Mouse (Mus musculus): ENCODE measurements around the gene Plce1.

Plce1 gene

DNA sequence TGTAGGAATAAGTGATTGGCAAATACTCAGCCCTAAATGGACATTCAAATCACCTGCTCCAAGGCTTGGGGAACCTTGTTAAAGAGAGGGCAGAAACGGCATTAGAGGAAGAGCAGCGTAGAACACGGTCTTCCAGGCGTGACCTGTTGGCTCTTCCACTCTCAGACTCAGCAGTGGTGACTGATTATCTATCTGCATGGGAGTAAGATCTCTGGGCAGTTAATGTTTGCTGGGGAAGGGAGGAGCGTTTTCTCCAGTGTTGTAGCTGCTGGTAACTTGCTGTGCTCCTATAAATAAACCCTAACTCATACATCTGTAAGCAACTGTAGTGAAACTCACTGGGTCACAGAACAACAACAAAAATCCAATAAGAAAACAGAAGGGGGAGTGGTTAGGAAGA lies 108.6 kb downstream of the Plce1 start:
- no peak for DNase-seq (ENCODE audit: low spot score)

DNA sequence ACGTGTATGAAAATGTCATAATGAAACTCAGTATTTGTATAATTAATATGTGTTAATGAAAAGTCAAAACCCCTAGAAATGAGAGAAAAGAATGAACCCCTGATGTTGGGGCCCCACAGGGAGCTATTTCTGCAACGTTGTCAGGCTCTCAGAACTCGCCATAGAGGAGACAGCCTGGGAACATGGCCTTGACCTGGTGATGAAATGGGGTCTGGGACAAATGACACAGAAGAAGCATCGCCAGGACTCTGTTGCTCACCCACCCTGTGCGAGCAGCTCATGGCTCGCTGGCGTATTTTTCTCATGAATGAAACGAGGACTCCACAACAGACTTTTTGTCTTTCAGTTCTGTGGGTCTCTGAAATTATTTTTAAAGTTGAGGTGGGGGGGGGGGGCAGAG lies 109.0 kb downstream of the Plce1 start:
- no peak for DNase-seq (ENCODE audit: low spot score)

DNA sequence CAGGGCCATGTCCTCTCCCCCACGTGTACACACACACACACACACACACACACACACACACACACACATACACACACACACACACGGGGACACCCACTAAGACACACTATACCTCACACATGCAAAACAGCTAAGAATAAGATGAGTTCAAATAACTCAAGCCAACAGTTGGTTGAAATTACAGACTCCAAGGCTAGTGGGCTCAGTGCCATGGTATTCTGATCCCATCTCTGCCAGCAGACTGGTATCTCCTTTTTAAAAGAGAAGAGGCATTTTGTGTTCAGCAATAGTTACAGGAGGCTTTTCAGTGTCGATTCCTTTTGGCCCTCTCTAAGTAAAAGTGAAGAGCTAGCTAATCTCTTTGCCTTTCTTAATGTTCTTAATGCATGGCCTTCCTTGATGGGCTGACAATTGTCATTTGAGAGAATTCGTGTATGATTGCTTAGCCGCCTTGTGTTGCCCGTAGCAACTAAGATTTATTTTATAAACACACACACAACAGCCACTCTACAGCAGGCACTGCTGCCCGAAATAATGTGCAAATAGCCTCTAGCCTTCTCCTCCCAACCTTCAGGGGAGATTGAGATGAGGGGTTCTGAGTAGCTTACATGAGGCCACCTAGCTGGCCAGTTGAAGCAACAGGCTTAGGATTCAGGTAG lies 111.8 kb downstream of the Plce1 start:
- no peak for DNase-seq (ENCODE audit: low spot score)

DNA sequence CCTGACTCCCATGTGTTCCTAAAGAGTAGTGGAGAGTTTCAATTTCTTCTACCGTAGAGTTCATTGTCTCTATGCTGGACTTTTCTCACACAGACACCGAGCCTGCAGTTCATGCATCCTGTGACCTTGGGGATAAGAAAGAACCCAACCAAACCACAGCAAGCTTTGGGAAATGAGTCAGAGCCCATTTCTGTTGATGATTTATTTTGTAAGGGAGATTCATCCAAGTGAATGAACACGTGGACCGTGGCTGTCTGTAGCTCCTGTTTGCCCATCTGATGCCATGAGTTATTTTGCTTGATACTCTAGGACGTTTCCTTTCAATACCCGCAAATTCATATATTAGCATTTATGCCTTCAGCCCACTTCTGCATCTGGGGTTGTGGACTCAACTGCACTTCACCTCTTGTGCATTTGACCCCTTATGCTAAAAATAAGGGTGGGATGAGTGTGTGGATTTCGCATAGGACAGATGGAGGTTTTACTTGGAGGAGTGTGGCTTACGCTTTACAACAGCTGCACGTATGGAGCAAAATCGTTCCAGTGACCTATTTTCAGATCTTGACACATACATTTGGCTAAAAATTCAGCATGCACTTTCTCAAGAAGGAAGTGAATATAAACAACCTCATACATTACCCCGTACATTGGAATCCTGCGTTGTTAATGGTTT lies 112.5 kb downstream of the Plce1 start:
- no peak for DNase-seq (ENCODE audit: low spot score)

DNA sequence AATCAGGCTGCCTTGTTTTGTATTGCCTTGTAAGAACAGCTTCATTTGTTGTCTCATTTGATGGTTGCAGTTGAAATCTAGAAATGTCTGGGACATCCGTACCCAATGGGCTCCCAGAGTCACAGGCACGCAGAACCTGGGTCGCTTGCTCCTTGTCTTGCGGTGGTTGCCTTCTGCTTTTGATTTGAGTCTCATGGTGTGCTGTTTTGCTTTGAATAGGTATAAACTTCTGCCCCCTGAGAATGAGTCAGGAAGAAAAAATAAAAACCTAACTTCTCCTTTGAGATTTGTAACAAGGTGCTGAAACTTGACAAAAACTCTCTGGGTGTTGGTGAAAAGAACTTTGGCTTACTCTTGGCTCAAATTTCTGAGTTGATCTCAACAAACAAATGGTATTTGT lies 115.2 kb downstream of the Plce1 start:
- DNase-seq (ENCODE audit: low spot score): no peak

DNA sequence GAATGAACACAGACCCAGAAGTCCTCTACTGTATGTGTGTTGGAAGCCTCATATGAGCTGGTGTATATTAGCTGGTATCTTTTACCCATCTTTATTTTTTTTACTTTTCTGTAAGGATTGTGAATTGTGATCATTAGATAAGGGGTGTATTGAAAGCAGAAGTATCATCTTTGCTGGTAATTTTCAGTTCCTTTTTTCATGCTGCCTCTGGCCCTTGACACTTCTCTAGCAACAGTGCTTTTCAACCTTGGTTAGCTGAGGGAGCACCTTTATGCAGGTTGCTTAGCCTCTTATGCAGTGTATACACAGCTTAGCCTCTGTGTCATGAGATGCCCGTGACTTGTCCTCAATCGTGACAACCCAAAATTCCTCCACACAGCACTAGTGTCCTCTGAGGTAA lies 116.5 kb downstream of the Plce1 start:
- DNase-seq (ENCODE audit: low spot score): no peak

DNA sequence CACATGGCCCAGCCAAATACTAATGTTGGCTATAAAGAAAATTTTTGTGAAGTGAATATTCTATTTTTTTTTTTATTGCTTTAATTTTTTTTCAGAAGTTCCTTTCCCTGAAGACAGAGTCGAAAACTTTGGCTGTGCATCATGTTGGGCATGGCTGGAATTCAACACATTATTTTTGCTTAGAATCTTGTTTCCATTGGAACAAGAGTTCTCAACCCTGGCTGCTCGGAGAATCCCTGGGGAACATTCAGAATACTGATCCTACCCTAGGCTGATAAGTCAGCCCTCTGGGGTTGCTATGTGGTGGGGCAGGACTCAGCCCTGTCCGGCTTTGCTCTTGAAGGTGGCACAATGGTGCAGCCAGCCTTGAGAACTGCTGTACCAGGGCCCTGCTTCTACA lies 118.1 kb downstream of the Plce1 start:
- no peak for DNase-seq (ENCODE audit: low spot score)

DNA sequence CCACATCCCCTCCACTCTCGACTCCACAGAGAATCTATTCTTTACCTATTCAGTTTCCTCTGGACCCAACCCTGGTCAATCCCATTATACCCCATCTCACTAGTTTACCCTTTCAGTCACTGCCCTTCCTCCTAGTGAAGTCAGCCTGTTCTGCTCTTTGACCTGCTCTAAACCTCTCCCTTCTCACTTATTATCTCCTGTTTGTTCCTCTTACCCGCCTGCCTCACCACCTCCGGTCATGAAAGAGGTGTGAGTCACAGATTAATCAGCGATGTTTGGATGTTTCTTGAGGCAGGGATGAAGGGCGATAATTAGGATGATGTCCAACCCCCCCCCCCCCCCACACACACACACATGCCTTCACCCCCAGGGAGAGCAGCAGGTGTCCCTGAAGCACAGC lies 120.2 kb downstream of the Plce1 start:
- no peak for DNase-seq (ENCODE audit: low spot score)

DNA sequence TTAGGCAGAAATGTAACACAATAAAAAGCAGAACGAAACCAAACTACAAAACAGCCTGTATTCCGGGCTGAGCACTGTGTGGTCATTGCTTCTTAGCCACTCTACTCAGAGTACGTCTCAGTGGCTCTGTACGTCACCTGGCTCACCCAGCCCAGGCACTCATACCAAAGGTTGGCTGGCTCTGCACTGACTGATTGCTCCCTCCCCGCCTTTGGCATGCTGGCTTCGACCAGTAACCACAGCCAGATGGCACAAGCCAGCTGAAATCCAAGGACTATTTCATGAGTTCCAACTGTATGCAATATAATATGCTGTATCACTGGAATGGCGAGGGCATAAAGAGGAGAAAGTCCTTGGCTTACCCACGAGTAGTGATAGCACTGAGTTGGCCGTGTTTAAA lies 121.9 kb downstream of the Plce1 start:
- DNase-seq (ENCODE audit: low spot score): no peak

DNA sequence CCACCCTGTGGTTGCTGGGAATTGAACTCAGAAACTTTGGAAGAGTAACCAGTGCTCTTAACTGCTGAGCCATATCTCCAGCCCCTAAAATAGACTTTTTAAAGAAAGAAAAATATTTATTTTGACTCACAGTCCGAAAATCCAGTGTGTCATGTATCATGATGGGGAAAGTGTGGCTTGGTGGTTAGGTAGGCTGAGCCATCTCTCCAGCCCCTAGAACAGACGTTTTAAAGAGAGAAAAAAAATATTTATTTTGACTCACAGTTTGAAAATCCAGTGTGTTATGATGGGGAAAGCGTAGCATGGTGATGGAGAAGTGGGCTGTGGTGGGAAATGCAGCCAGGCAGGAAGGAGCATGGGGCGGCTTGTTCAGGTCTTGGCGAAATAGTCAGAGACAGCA lies 126.3 kb downstream of the Plce1 start:
- no peak for DNase-seq (ENCODE audit: low spot score)

DNA sequence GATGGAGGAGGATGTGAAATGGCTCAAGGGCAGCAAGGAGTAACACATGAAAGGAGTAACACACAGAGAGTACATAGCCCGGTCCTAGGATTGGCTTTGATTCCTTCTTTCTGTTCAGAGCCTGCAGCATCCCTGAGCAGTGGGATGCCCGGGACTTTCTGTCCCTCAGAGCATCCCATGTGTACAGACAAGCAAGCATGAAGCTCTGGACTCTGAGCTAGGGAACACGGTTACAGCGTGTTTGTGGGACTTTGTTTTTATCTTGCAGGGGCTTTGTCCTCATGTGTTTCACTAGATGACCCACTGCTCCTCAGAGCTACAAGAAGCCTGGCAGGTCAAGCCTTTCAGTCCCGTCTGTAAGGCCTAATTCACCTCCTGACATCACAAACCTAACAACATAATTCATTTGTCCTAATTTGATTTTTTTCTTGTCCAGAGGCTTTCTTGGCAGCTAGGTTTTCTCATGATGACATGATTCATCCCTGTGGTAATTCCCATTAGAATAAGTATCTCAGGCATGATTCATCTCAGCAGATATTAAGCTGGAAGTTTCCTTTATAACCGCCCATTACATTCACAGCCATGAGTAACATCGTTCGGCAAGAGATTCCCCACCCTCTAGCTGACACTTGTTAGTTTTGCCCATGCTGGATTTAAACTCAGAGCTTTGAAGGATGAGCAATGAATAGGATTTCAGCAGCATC lies 128.2 kb downstream of the Plce1 start:
- no peak for DNase-seq (ENCODE audit: low spot score)

DNA sequence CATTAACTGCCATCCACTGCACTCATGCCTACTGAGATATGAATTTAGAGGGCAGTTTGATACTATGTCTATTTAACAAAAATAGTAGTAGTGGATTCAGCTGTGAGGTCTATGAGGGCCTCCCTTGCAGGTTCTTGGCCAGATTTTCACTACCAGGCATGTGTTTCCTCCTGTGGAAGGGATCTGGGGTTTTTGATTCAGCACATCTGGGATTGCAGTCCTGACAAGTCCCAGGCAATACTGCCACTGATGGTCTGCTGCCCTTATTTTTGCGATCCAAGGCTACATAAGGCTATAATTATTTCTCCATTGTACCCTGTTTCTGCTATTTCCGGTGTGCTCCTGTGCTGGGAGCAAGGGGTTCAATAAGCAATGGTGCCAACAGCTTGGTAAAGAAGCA lies 129.4 kb downstream of the Plce1 start:
- no peak for DNase-seq (ENCODE audit: low spot score)

DNA sequence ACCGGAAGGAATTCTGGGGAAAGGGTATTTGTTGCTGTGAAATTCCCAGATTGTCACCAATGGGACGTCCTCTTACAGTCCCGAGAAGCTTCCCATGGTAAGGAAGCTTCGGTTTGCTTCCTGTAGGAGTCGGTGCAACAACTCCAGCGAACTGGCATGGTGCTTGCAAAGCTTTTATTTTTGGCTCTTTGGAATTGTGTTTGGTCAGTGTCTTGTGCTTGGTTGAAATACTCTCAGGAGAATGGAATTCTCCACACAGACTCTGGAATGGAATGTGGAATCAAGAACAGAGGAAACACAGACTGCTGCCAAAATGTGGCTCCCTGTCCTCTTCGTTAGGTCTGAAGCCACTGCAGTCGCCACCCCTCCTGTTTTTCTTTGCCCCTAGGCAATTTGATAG lies 129.9 kb downstream of the Plce1 start:
- no peak for DNase-seq (ENCODE audit: low spot score)

DNA sequence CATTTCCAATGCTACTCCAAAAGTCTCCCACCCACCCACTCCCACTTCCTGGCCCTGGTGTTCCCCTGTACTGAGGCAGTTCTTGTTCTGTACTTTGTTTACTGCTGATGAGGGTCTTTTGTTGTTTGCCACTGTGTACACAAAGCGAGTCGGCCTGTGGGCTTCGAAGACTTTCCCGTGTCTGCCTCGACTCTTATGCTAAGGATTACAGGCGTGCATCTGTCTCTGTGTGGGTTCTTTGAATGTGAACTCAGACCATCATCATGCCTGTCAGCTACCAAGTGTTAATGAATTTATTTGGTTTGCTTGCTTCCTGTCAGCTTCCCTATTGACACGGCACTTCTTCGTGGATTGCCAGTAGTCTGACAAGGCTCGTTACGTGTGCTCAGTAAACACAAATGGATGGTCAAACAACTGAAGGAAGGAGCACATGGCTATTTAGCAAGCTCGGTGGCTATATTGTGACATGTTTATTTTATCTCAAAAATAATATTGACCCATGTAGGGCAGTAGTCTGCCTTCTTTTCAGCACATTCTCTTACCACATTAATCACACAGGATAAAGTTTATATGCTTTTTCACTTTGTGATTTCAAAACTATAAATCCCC lies 133.3 kb downstream of the Plce1 start:
- no peak for DNase-seq (ENCODE audit: low spot score)

DNA sequence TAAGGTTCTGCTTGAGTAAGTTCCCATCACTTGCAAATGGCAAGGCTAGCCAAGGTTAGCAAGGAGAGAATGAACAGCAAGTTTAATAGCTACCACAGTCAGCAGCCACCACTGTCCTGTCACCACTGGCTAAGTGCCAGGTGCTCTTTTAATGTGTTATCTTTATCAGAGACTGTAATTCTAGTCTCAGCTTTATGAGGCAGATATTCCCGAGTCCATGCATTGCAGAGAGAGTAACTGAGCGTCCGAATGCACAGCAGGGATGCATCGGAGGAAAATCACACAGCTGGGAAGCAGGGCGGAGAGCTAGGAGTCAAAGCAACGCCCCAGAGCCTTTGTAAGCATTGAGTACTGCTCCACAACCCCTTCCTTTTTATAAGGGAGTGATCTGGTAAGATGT lies 134.4 kb downstream of the Plce1 start:
- DNase-seq (ENCODE audit: low spot score): no peak

DNA sequence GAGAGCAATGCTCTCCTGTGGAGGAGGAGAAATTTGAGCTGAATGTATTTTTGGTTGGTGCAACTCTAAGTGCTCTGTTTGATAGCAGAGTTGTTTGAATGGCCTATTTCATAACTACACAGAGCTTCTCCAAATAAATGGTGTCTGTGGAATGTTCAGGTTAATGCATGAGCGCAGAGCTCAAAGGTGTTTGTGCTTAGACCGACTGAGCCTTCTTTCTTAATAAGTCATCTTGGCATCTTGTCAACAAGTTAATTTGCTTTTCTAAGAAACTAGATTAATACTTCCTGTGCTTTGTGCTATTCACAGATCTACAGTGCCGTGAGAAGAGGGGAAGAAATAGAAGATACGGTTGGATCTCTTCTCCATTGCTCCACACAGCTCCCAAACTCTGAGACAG lies 139.2 kb downstream of the Plce1 start:
- DNase-seq (ENCODE audit: low spot score): no peak

DNA sequence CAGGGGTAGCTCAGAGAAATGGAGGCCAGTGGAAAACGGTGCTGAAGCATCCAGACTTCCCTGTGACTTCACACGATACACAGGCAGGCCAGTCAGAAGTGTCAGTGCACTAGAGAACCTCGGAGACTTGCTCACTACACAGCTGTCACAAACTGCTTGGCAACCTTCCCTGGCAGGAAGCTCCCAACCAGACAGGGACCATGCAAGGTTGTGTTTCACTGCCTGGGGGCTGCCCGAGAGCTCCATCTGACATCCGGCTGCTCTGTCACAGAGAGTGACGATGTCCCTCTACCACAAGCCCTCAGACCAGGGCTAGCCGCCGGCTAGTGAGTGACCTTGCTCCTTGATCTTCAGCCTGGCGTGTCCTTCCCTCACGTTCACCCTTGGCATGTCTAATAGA lies 140.6 kb downstream of the Plce1 start:
- DNase-seq (ENCODE audit: low spot score): no peak

DNA sequence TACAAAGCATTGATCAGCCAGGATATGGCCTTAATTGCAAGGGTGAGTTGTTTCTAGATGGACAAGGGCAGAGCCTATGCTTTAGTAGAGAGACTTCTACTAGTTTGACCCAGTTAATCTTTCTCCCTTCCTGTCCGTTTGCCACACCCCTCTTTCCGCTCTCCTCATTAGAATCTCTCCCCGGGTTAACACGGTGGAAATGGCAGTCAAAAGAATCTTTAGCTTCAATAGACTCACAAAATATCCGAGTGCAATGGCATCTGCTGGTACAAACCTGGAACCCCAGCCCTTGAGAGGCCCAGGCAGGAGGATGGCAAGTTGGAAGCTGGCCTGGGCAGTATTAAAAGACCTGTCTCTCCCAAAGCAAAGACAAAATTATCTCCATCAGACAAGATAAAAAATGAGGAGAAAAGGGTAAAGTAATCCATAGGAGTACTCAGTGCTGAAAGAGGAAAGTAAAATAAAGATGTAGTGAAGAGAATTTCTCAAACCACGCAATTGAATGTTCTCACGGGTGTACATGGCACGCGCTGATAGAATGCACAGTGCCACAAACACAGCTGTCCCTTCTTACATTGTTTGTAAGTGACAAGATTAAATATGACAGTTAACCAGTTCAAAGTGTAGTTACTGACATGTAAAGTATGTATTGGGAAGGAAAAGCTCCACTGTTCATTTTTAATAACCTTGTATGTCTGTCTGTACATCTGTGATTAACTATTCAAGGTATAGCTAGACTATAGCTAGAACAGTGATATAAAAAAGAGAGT lies 145.5 kb downstream of the Plce1 start:
- no peak for DNase-seq (ENCODE audit: low spot score)

DNA sequence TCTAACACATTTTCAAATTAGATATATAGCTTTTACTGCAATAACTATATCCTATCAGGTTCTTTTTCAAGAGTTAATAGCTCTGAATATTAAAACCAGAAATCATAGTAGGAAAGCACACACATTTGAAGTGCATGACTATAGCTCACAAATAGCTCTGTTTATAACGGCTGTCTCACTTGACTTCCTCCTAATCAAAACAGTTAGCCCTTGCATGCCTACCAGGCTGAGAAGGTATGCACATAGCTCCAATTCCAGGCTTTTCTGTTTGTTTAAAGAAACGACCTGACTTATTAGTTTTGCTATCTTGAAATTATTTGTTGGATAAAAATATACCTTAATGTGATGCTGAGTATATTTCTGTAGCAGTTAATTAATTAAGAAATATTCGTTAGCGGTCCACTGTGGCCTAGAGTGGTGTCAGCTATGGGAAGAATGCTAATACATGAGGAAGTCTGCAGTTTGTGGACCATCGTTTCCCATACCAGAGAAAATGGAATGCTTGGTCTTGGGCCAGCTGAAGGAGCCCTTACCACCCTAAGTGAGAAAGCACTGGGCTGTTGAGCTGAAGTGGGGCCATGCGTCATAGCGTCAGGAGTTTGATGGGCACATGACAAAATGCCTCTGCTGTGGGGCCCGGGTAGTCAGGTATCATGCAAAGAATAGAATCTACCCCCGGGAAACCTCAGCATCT lies 146.3 kb downstream of the Plce1 start:
- DNase-seq (ENCODE audit: low spot score): no peak

DNA sequence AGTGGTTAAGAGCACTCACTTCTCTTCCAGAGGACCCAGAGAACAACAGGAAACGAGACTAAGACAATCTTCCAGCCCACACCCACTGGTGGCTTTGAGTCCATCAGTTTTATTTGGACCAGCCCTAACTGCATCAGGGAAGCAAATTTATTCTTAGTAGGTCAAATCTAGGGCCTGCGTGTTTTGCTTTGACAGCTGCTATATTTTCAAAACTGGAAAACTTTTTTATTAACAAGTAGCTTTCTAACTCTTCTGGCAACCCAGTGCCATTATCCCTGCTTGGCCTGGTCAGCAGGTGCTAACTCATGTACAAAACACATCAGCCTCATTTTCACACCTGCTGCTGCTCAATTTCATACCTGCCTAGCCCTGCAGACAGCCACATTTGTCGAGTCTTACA lies 151.3 kb downstream of the Plce1 start:
- no peak for DNase-seq (ENCODE audit: low spot score)

DNA sequence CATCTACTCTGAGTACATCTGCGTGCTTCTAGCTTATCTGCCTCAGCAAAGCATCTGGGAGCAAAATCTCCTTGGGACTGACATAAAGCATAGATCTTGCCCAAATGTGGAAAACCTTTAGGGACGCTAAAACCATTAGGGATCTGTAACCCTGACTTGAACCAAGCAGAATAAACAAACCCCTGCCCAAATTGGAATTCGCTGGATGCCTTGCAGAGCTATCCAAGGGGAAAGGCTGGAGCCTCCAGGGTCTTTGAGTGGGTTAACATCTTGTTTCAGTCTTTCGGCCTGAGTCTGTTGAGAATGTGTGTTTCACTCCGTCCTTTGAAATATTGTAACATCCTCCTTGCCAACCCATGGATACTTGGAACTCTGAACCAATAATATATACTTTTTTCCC lies 152.4 kb downstream of the Plce1 start:
- no peak for DNase-seq (ENCODE audit: low spot score)

DNA sequence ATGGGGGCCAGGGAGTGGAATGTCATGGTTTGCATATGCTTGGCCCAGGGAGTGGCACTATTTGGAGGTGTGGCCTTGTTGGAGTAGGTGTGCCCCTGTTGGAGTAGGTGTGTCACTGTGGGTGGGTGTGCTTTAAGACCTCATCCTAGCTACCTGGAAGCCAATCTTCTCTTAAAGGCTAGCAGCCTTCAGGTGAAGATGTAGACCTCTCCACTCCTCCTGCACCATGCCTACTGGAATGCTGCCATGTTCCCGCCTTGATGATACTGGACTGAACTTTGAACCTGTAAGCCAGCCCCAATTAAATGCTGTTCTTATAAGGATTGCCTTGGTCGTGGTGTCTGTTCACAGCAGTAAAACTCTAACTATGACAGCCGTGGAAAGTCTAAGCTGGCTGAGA lies 158.1 kb downstream of the Plce1 start:
- no peak for DNase-seq (ENCODE audit: low spot score)

All from T-cell, adult 2 months (primary cell).